Mouse (Mus musculus) WW6 (cell line): ENCODE results near the gene Nt5c2.

ENCODE experiments used
- DNase-seq: peaks from one replicate; pipeline ENCODE4 v3.0.0-alpha.2; 2013; ENCODE audit warnings: low read depth, low spot score

Gene Nt5c2

GRCm38 (mm10) chr19:46930026-46930425 lies 84.9 kb downstream of the Nt5c2 start:
- no peak for DNase-seq

GRCm38 (mm10) chr19:46929044-46929587 lies 85.8 kb downstream of the Nt5c2 start:
- no peak for DNase-seq

- no peak for DNase-seq
Measured at GRCm38 (mm10) chr19:46928136-46928535, 86.8 kb downstream of the Nt5c2 start.

GRCm38 (mm10) chr19:46926951-46927350 lies 88.0 kb downstream of the Nt5c2 start:
- no peak for DNase-seq

- no peak for DNase-seq
Measured at GRCm38 (mm10) chr19:46926357-46926756, 88.6 kb downstream of the Nt5c2 start.

- no peak for DNase-seq
Measured at GRCm38 (mm10) chr19:46920571-46920970, 94.4 kb downstream of the Nt5c2 start.

- DNase-seq: peak; percentile 50
Measured at GRCm38 (mm10) chr19:46915406-46916080, 99.4 kb downstream of the Nt5c2 start.

GRCm38 (mm10) chr19:46913626-46914025 lies 101.3 kb downstream of the Nt5c2 start:
- DNase-seq: no peak

- no peak for DNase-seq
Measured at GRCm38 (mm10) chr19:46911492-46911891, 103.5 kb downstream of the Nt5c2 start.

GRCm38 (mm10) chr19:46908977-46909376 lies 106.0 kb downstream of the Nt5c2 start:
- DNase-seq: no peak

- no peak for DNase-seq
Measured at GRCm38 (mm10) chr19:46908207-46908606, 106.7 kb downstream of the Nt5c2 start.

GRCm38 (mm10) chr19:46905971-46906370 lies 109.0 kb downstream of the Nt5c2 start:
- DNase-seq: no peak

GRCm38 (mm10) chr19:46905383-46905782 lies 109.6 kb downstream of the Nt5c2 start:
- DNase-seq: no peak

GRCm38 (mm10) chr19:46904907-46905306 lies 110.0 kb downstream of the Nt5c2 start:
- DNase-seq: no peak

GRCm38 (mm10) chr19:46903379-46903778 lies 111.6 kb downstream of the Nt5c2 start:
- DNase-seq: no peak

GRCm38 (mm10) chr19:46901323-46901722 lies 113.6 kb downstream of the Nt5c2 start:
- DNase-seq: no peak

- no peak for DNase-seq
Measured at GRCm38 (mm10) chr19:46900786-46901185, 114.2 kb downstream of the Nt5c2 start.

- no peak for DNase-seq
Measured at GRCm38 (mm10) chr19:46899871-46900270, 115.1 kb downstream of the Nt5c2 start.

- no peak for DNase-seq
Measured at GRCm38 (mm10) chr19:46899306-46899705, 115.6 kb downstream of the Nt5c2 start.

GRCm38 (mm10) chr19:46898222-46898621 lies 116.7 kb downstream of the Nt5c2 start:
- no peak for DNase-seq

- DNase-seq: no peak
Measured at GRCm38 (mm10) chr19:46897135-46897534, 117.8 kb downstream of the Nt5c2 start.

GRCm38 (mm10) chr19:46893484-46893883 lies 121.5 kb downstream of the Nt5c2 start:
- no peak for DNase-seq

- DNase-seq: no peak
Measured at GRCm38 (mm10) chr19:46892856-46893255, 122.1 kb downstream of the Nt5c2 start.

- no peak for DNase-seq
Measured at GRCm38 (mm10) chr19:46890657-46891056, 124.3 kb downstream of the Nt5c2 start.
